8 mouse cellular contexts compared by ENCODE assay signal in the genomic region with DNA sequence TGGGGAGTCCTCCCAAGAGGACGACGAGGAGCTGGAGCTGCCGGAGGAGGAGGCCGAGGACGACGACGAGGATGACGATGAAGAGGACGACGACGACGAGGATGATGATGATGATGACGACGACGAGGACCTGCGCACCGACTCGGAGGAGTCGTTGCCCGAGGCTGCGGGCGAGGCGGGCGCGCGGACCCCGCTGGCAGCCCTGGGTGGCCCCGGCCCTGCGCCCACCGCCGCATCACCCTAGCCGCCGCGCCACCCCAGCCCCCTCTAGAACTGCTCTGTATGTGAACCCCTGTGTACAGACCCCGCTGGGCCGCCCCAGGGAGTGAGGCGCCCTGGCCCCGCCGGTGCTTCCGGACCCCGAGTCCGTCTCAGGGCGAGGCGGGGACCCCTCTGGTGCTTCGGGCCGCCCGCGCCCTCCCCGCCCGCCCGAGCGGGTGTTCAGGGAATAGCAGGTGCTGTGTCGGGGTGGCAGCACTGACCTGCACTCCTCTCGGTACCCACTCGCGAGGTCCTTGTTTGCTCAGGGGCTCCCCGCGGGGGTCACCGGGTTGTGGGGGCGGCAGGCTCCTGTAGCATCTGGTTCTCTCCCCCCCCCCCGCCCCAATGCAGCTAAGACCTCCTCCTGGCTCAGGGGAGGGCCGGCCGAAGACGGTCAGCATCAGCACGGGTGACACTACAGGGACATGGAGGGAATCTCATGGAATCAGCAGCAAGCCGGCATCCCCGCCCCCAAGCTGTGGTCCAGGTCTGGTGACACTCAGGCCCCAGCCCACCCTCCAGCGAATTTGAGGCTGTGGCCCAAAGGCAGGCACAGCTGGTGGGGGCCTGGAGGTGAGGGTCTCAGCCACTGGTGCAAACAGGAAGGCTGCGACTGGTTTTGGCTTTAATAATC.
A peak's percentile ranks its signal among the peaks of the same experiment; 100 is the strongest.
DNase-seq lines count a peak whose midpoint lies in the region; ATAC-seq and TF ChIP-seq lines count a peak whose summit lies in the region.

No protein-coding gene starts in this region.

- peak; percentile 16 for ATAC-seq in kidney, postnatal 0 days (replicated peaks; ENCODE audit: low FRiP score, low read depth)
- ATAC-seq in embryonic facial prominence, embryonic 12.5 days (ENCODE audit: insufficient number of reproducible peaks, insufficient read depth, low FRiP score, low TSS enrichment): no peak
- ATAC-seq in hindbrain, embryonic 15.5 days (ENCODE audit: low FRiP score, low read depth): peak; percentile 55; the same call in 1 of the 2 replicates

- 13% methylated on average over 65 of the region's 69 CpGs for WGBS in kidney, postnatal 0 days
- under 1% methylated on average over 69 of the region's 69 CpGs for WGBS in embryonic facial prominence, embryonic 12.5 days
- WGBS in hindbrain, embryonic 15.5 days: 6% methylated on average over 66 of the region's 69 CpGs
- 54% methylated on average over 59 of the region's 69 CpGs for WGBS in lung, adult 2 months

- H3K9ac ChIP-seq in kidney, postnatal 0 days (ENCODE audit: low read depth, low read length): peak overlapping the region; percentile 37; the same call in 1 of the 2 replicates
- peak overlapping the region; percentile 19; the same call in 1 of the 2 replicates for H3K9ac ChIP-seq in embryonic facial prominence, embryonic 12.5 days
- H3K9ac ChIP-seq in hindbrain, embryonic 15.5 days: peak overlapping the region; percentile 47

- H3K27ac ChIP-seq in kidney, postnatal 0 days: no peak overlapping the region
- H3K27ac ChIP-seq in embryonic facial prominence, embryonic 12.5 days: no peak overlapping the region
- no peak overlapping the region for H3K27ac ChIP-seq in hindbrain, embryonic 15.5 days (replicated peaks)

- TF ChIP-seq POLR2A in myocyte (IDR thresholded peaks at IDR 0.05; ENCODE audit: insufficient read length, low read depth): no peak
- no peak for TF ChIP-seq POLR2A in lung, adult 2 months (IDR thresholded peaks at IDR 0.05; ENCODE audit: borderline replicate concordance, extremely low read depth, low read depth, low read length)

- no peak overlapping the region for H3ac ChIP-seq in myocyte (ENCODE audit: control insufficient read depth, insufficient read length)

- no peaks in the 10 kb centered on the region for H3K36me3 ChIP-seq in kidney, postnatal 0 days (ENCODE audit: insufficient read depth, low read length)
- H3K36me3 ChIP-seq in embryonic facial prominence, embryonic 12.5 days: no peaks in the 10 kb centered on the region
- H3K36me3 ChIP-seq in hindbrain, embryonic 15.5 days: no peaks in the 10 kb centered on the region
- no peaks in the 10 kb centered on the region for H3K36me3 ChIP-seq in myocyte (ENCODE audit: control insufficient read depth, insufficient read depth)

- no peak for TF ChIP-seq CTCF in kidney, postnatal 0 days (IDR thresholded peaks at IDR 0.05; ENCODE audit: low read depth)
- no peak for TF ChIP-seq CTCF in lung, adult 2 months (IDR thresholded peaks at IDR 0.05; ENCODE audit: insufficient read depth, low read length)

- H3K4me3 ChIP-seq in kidney, postnatal 0 days (replicated peaks; ENCODE audit: low read depth, low read length): peak overlapping the region; percentile 30
- peak overlapping the region; percentile 37 for H3K4me3 ChIP-seq in embryonic facial prominence, embryonic 12.5 days
- H3K4me3 ChIP-seq in hindbrain, embryonic 15.5 days: peak overlapping the region; percentile 43
- H3K4me3 ChIP-seq in myocyte: no peak overlapping the region
- H3K4me3 ChIP-seq in lung, adult 2 months (replicated peaks; ENCODE audit: extremely low read depth, low read depth, low read length): no peak overlapping the region

- peaks cover 29% of the 10 kb centered on the region; the same call in 1 of the 2 replicates for H3K4me1 ChIP-seq in kidney, postnatal 0 days (replicated peaks; ENCODE audit: insufficient read depth, low read length)
- peaks cover 37% of the 10 kb centered on the region for H3K4me1 ChIP-seq in embryonic facial prominence, embryonic 12.5 days
- peaks cover 37% of the 10 kb centered on the region for H3K4me1 ChIP-seq in hindbrain, embryonic 15.5 days (replicated peaks)
- peaks cover 21% of the 10 kb centered on the region for H3K4me1 ChIP-seq in lung, adult 2 months (ENCODE audit: control insufficient read depth, insufficient read depth, low read length)

- H3K27me3 ChIP-seq in kidney, postnatal 0 days (ENCODE audit: insufficient read depth, low read length): peaks cover 4% of the 10 kb centered on the region; the same call in 1 of the 2 replicates
- H3K27me3 ChIP-seq in embryonic facial prominence, embryonic 12.5 days: peaks cover 72% of the 10 kb centered on the region
- peaks cover 44% of the 10 kb centered on the region for H3K27me3 ChIP-seq in hindbrain, embryonic 15.5 days
- no peaks in the 10 kb centered on the region for H3K27me3 ChIP-seq in myocyte (ENCODE audit: control insufficient read depth, insufficient read depth, insufficient read length)

- DNase-seq in kidney, postnatal 0 days (ENCODE audit: low spot score): no peak
- DNase-seq in kidney, postnatal 10 days: no peak
- DNase-seq in thymus, adult 18-20 months: no peak
- DNase-seq in adipocyte (ENCODE audit: low spot score): no peak
- DNase-seq in lung, adult 2 months: no peak

- H3K79me2 ChIP-seq in myocyte (ENCODE audit: control insufficient read depth, insufficient read depth): no peaks in the 10 kb centered on the region

- H3K4me2 ChIP-seq in kidney, postnatal 0 days (ENCODE audit: low read length): peak overlapping the region; percentile 59
- peak overlapping the region; percentile 76 for H3K4me2 ChIP-seq in embryonic facial prominence, embryonic 12.5 days (replicated peaks)
- H3K4me2 ChIP-seq in hindbrain, embryonic 15.5 days: peak overlapping the region; percentile 85
- no peak overlapping the region for H3K4me2 ChIP-seq in myocyte (ENCODE audit: low read depth)

- H3K9me3 ChIP-seq in kidney, postnatal 0 days (replicated peaks; ENCODE audit: low read length): no peaks in the 10 kb centered on the region
- no peaks in the 10 kb centered on the region for H3K9me3 ChIP-seq in embryonic facial prominence, embryonic 12.5 days
- no peaks in the 10 kb centered on the region for H3K9me3 ChIP-seq in hindbrain, embryonic 15.5 days

TF ChIP-seq in myocyte, 11 proteins besides CTCF, POLR2A, EP300 and RAD21:
- TF ChIP-seq TCF12 (IDR thresholded peaks at IDR 0.05; ENCODE audit: insufficient read depth, poor library complexity, severe bottlenecking) (no peak), POLR2AphosphoS2 (IDR thresholded peaks at IDR 0.05; ENCODE audit: insufficient read length, low read depth) (peak; percentile 34)
TF ChIP-seq in myocyte: peak in this region for 1.

Comparison
In these comparisons a context has a peak if more than half of its experiments do, and no peak if none do; other contexts are left out.
1. H3K4me3 ChIP-seq: peak in kidney, postnatal 0 days (single experiment), embryonic facial prominence, embryonic 12.5 days (single experiment) and hindbrain, embryonic 15.5 days (single experiment); none in myocyte (single experiment) and lung, adult 2 months (single experiment).
2. Peak in every context shown above with its lines, with median percentiles within 50 percentile points of each other: H3K9ac ChIP-seq.